ENCODE assay signal across 8 mouse cellular contexts in the genomic region with DNA sequence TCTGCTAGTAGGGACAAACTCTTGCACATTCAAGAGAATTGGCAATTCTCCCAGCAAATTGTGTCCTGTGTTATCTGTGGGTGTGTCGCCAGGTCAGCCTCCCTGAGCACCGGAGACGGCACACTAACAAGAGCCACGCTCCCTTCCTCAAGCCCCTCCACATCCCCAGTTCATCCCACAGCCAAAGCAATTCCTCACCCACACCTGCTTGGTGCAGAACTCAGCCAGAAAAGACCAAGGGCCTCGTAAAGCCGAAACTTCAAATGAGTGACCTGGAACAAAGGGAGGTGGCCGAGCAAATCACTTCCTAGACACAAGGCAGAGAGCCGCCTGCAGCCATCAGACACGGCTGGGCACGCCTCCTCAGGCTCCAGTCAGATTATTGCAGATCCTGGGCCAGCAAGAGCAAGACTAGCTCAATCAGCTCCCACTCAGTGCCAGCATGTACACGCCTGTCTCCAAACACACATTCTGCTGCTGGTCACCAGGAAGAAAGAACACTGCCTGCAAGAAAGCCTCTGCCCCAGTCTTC. TPM values are rescaled to one million over a fixed set of nuclear protein-coding genes. Genes with fewer than 3 reads are reported as not detected.
DNase-seq lines count a peak whose midpoint lies in the region; ATAC-seq lines count a peak whose summit lies in the region.

No protein-coding gene starts in this region.

- peaks cover 35% of the 10 kb centered on the region for H3K4me1 ChIP-seq in stomach, embryonic 14.5 days (ENCODE audit: control insufficient read depth, insufficient read depth, low read length)

- peak overlapping the region; percentile 95 for H3K27ac ChIP-seq in stomach, embryonic 14.5 days (ENCODE audit: low read length)

- peak overlapping the region; percentile 1; the same call in 1 of the 2 replicates for H3K4me3 ChIP-seq in stomach, embryonic 14.5 days (ENCODE audit: low read depth, low read length)

- 36% methylated on average over 11 of the region's 11 CpGs for WGBS in stomach, embryonic 14.5 days

- peak; percentile 57 for ATAC-seq in stomach, embryonic 14.5 days (ENCODE audit: insufficient number of reproducible peaks, insufficient read depth, low FRiP score, low read depth)

- intact Hi-C loops in left cerebral cortex, postnatal 4 days (cut with DNase I), result no loop called here
- intact Hi-C loops in left cerebral cortex, postnatal 10 days (cut with DNase I), result no loop called here
- intact Hi-C loops in heart, postnatal 14 days (cut with DNase I), result no loop called here

- H3K9ac ChIP-seq in stomach, embryonic 14.5 days (replicated peaks; ENCODE audit: low read depth, low read length), result 0 out of 2 replicates have a peak overlapping the region, but pooled peaks have one; percentile 3

- no peaks in the 10 kb centered on the region for H3K27me3 ChIP-seq in stomach, embryonic 14.5 days (ENCODE audit: control insufficient read depth, insufficient read depth, low read length)

- H3K4me2 ChIP-seq in stomach, embryonic 14.5 days (replicated peaks; ENCODE audit: low read depth, low read length), result peak overlapping the region; percentile 39

- peak; percentile 73 for DNase-seq in left cerebral cortex, postnatal 4 days
- DNase-seq in left cerebral cortex, postnatal 10 days (ENCODE audit: extremely low spot score in 1 of 2, low spot score in 2 of 2), result no peak
- peak; percentile 80 for DNase-seq in fat pad, adult 2 months (ENCODE audit: extremely low read depth, low read depth, low spot score)
- DNase-seq in heart, postnatal 14 days, result peak; percentile 44 to 58
- DNase-seq in kidney, postnatal 36 days, result peak; percentile 62 to 66
- peak; percentile 67 for DNase-seq in lung, postnatal 36 days
- DNase-seq in spleen, postnatal 36 days (ENCODE audit: low spot score in 2 of 2), result no peak

- H3K9me3 ChIP-seq in stomach, embryonic 14.5 days (ENCODE audit: control insufficient read depth, low read depth, low read length), result no peaks in the 10 kb centered on the region

- no peaks in the 10 kb centered on the region; the same call in 1 of the 2 replicates for H3K36me3 ChIP-seq in stomach, embryonic 14.5 days (ENCODE audit: control insufficient read depth, insufficient read depth, low read length)

RNA-seq across cellular contexts. Expression of a gene that starts 23.0 kb away (rescaled TPM):
- total RNA-seq in left cerebral cortex, postnatal 4 days (2021), result 10 to 100 TPM; 90.2 to 90.3 TPM
- total RNA-seq in left cerebral cortex, postnatal 10 days (2021), result 100 to 1,000 TPM; 106 to 107 TPM
- 100 to 1,000 TPM; 114 to 117 TPM for total RNA-seq in heart, postnatal 14 days (2021)
- polyA plus RNA-seq in stomach, embryonic 14.5 days (2014; fragmentation: Nextera tagmentation; extraction: Ambion mirVana), result 21.6 and 22.3 TPM in 2 replicates

RNA-seq across cellular contexts. Expression of a gene that starts 40.5 kb away (rescaled TPM):
- total RNA-seq in left cerebral cortex, postnatal 4 days (2021), result 100 to 1,000 TPM in 1 of 2 experiments, 10 to 100 TPM in 1; 97.7 to 108 TPM
- total RNA-seq in left cerebral cortex, postnatal 10 days (2021), result 10 to 100 TPM; 72.1 to 76.6 TPM
- total RNA-seq in heart, postnatal 14 days (2021), result 10 to 100 TPM; 61.8 to 70.0 TPM
- 309 and 325 TPM in 2 replicates for polyA plus RNA-seq in stomach, embryonic 14.5 days (2014; fragmentation: Nextera tagmentation; extraction: Ambion mirVana)

RNA-seq across cellular contexts. Expression of a gene that starts 58.8 kb away (rescaled TPM):
- 10 to 100 TPM; 25.6 to 29.4 TPM for total RNA-seq in left cerebral cortex, postnatal 4 days (2021)
- total RNA-seq in left cerebral cortex, postnatal 10 days (2021), result 10 to 100 TPM; 22.9 to 23.8 TPM
- total RNA-seq in heart, postnatal 14 days (2021), result 10 to 100 TPM; 14.3 to 18.7 TPM
- 6.4 and 7.5 TPM in 2 replicates for polyA plus RNA-seq in stomach, embryonic 14.5 days (2014; fragmentation: Nextera tagmentation; extraction: Ambion mirVana)

Comparison
In these comparisons a context has a peak if more than half of its experiments do, and no peak if none do; other contexts are left out.
1. DNase-seq: peak in left cerebral cortex, postnatal 4 days (single experiment), fat pad, adult 2 months (single experiment), heart, postnatal 14 days (2 of 2), kidney, postnatal 36 days (2 of 2) and lung, postnatal 36 days (single experiment); none in left cerebral cortex, postnatal 10 days (0 of 2) and spleen, postnatal 36 days (0 of 2).